Comparison of ENCODE assay signal across 9 mouse cellular contexts in the genomic region with DNA sequence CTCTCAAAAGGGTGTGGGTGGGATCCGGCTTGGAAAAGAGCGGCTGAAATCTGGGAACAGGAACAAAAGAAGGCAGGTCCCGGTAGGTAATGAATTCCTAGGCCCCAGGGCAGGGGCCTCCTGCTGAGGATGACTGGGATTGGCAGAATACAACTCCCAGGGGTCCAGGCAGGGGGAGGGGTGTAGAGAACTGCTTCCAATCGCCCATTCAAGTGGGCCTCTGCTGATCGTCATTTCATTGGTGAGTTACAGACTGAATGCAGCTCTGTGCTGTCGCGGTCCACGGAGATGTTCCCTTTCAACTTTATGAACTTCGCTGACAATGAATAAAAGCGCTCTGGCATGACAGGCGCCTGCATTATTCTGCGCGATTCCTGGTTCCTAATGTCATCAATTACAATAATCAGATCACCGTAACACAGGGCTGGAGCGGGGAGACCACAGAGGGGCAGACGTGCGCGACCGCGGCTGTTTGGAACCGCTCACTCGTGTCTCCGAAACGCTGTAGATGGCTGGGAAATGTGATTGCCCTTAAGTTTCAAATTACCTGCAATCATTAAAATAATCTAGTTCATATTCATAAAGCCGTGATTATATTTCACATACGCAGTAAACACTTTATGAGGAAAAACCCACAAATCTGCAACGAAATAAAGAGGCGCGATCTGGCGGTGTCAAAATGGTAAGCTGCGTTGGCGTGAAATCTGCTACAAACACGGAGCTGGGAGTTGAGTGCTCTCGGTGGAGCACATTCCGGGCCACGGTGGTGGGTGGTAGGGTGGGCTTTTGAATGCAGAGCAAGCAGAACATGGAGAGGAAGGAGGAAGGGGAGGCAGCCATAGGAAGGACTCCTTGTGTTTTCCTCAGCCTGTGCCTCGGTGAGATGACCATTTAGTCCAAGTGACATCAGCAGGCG.
DNase-seq lines count a peak whose midpoint lies in the region; ATAC-seq and TF ChIP-seq lines count a peak whose summit lies in the region.
"Had no signal": no experiment of that assay in that cellular context is flagged by ENCODE, and none has a peak within 500 bp of the region (broad histone marks: within the 10 kb centered on the region; RNA-seq: fewer than 3 reads in every experiment).

No protein-coding gene starts in this region.

- H3K27ac ChIP-seq in ES-Bruce4 (ENCODE audit: insufficient read depth, low read length): peak overlapping the region; percentile 74; the same call in 1 of the 2 replicates
- H3K27ac ChIP-seq in forebrain, embryonic 11.5 days (ENCODE audit: low read depth, low read length): no peak overlapping the region
- no peak overlapping the region for H3K27ac ChIP-seq in limb, embryonic 15.5 days

- no peak overlapping the region for H3K9ac ChIP-seq in ES-Bruce4 (ENCODE audit: low read depth, poor library complexity, severe bottlenecking)
- H3K9ac ChIP-seq in forebrain, embryonic 11.5 days (ENCODE audit: low read length): peak overlapping the region; percentile 24; the same call in 1 of the 2 replicates
- no peak overlapping the region for H3K9ac ChIP-seq in limb, embryonic 15.5 days

- no peak for TF ChIP-seq POLR2A in ES-Bruce4 (IDR thresholded peaks at IDR 0.05; ENCODE audit: insufficient read depth, low read length)

- H3K4me1 ChIP-seq in E14TG2a.4 (replicated peaks; ENCODE audit: low read depth, low read length) (peaks cover 83% of the 10 kb centered on the region), ES-Bruce4 (ENCODE audit: control insufficient read depth, insufficient read depth, low read length) (peaks cover 10% of the 10 kb centered on the region)
- H3K4me1 ChIP-seq in forebrain, embryonic 11.5 days (replicated peaks; ENCODE audit: control insufficient read depth, insufficient read depth, low read length): peaks cover 18% of the 10 kb centered on the region; the same call in 1 of the 2 replicates
- peaks cover 19% of the 10 kb centered on the region for H3K4me1 ChIP-seq in limb, embryonic 15.5 days

- H3K27me3 ChIP-seq in E14TG2a.4 (ENCODE audit: insufficient read depth, low read length): peaks cover 22% of the 10 kb centered on the region
- no peaks in the 10 kb centered on the region for H3K27me3 ChIP-seq in ES-Bruce4 (ENCODE audit: control insufficient read depth, insufficient read depth, low read length, poor library complexity, severe bottlenecking)
- H3K27me3 ChIP-seq in forebrain, embryonic 11.5 days (ENCODE audit: control insufficient read depth, insufficient read depth, low read length): peaks cover 31% of the 10 kb centered on the region
- H3K27me3 ChIP-seq in limb, embryonic 15.5 days: peaks cover 76% of the 10 kb centered on the region

- peak; percentile 97 for TF ChIP-seq EP300 in ES-Bruce4 (IDR thresholded peaks at IDR 0.05; ENCODE audit: insufficient read depth, low read depth, low read length)

- H3K9me3 ChIP-seq in E14TG2a.4 (ENCODE audit: low read length) (no peaks in the 10 kb centered on the region), ES-Bruce4 (replicated peaks; ENCODE audit: control insufficient read depth, insufficient read depth, low read length, poor library complexity, severe bottlenecking) (no peaks in the 10 kb centered on the region)
- H3K9me3 ChIP-seq in forebrain, embryonic 11.5 days (ENCODE audit: control insufficient read depth, low read length): no peaks in the 10 kb centered on the region
- H3K9me3 ChIP-seq in limb, embryonic 15.5 days: no peaks in the 10 kb centered on the region

- WGBS in forebrain, embryonic 11.5 days: 3% methylated on average over 38 of the region's 38 CpGs
- 4% methylated on average over 38 of the region's 38 CpGs for WGBS in limb, embryonic 15.5 days

- H3K4me3 ChIP-seq in E14TG2a.4 (replicated peaks; ENCODE audit: low read length): peak overlapping the region; percentile 72
- H3K4me3 ChIP-seq in ES-Bruce4 (ENCODE audit: low read depth, low read length): peak overlapping the region; percentile 5; the same call in 1 of the 2 replicates
- H3K4me3 ChIP-seq in forebrain, embryonic 11.5 days (ENCODE audit: low read depth, low read length): peak overlapping the region; percentile 21
- H3K4me3 ChIP-seq in limb, embryonic 15.5 days: peak overlapping the region; percentile 8; the same call in 1 of the 2 replicates
- H3K4me3 ChIP-seq: erythroblast, embryonic 14.5 days had no signal

- DNase-seq in forebrain, embryonic 11.5 days (ENCODE audit: low spot score): peak; percentile 73
- no peak for DNase-seq in adrenal gland, postnatal 14 days
- no peak for DNase-seq in spleen, postnatal 36 days (ENCODE audit: low spot score in 2 of 2)
- DNase-seq in frontal cortex, postnatal 10 days (ENCODE audit: low spot score in 2 of 2): no peak
- no peak for DNase-seq in left cerebral cortex, adult 9 months (ENCODE audit: low spot score in 2 of 2)

- no peak for TF ChIP-seq CTCF in E14TG2a.4 (conservative IDR thresholded peaks at IDR 0.05; ENCODE audit: low read length)
- no peak for TF ChIP-seq CTCF in ES-Bruce4 (IDR thresholded peaks at IDR 0.05; ENCODE audit: low read depth, low read length)

- peak; percentile 60 for ATAC-seq in forebrain, embryonic 11.5 days (replicated peaks; ENCODE audit: low FRiP score)
- no peak for ATAC-seq in limb, embryonic 15.5 days (ENCODE audit: insufficient number of reproducible peaks, low FRiP score, low TSS enrichment, low read depth)

- H3K4me2 ChIP-seq in forebrain, embryonic 11.5 days (ENCODE audit: low read depth, low read length, severe bottlenecking): peak overlapping the region; percentile 50
- peak overlapping the region; percentile 24 for H3K4me2 ChIP-seq in limb, embryonic 15.5 days

- H3K36me3 ChIP-seq in E14TG2a.4 (ENCODE audit: insufficient read depth, low read length): no peaks in the 10 kb centered on the region
- H3K36me3 ChIP-seq in ES-Bruce4 (ENCODE audit: control insufficient read depth, insufficient read depth, low read length, poor library complexity, severe bottlenecking): no peaks in the 10 kb centered on the region
- H3K36me3 ChIP-seq in forebrain, embryonic 11.5 days (ENCODE audit: control insufficient read depth, insufficient read depth, low read length): no peaks in the 10 kb centered on the region
- no peaks in the 10 kb centered on the region for H3K36me3 ChIP-seq in limb, embryonic 15.5 days

Comparison
In these comparisons a context has a peak if more than half of its experiments do, and no peak if none do; other contexts are left out.
1. H3K4me3 ChIP-seq: peak in every context shown above with its lines; median percentile 72 in E14TG2a.4; 21 in forebrain, embryonic 11.5 days; 8 in limb, embryonic 15.5 days; 5 in ES-Bruce4.